Mouse (Mus musculus) limb, embryonic 13.5 days (tissue): ENCODE data around the gene Rimbp2. TPM values are rescaled to one million over a fixed set of nuclear protein-coding genes. Genes with fewer than 3 reads are reported as not detected.

ENCODE experiments used
- ATAC-seq: fragments of 200-750 bp; cut with Nextera tagmentation; 2 replicates; pipeline ENCODE4 v1.8.0; 2017; ENCODE audit warnings: low read depth, moderate number of reproducible peaks, moderate TSS enrichment; ENCODE audit not compliant: low FRiP score
- H3K27ac ChIP-seq: fragments of 300-500 bp; sonication (generic); 2 replicates; pipeline ENCODE4 v1.5.1; 2015; ENCODE audit warnings: inconsistent platforms, mild to moderate bottlenecking, moderate library complexity
- H3K27me3 ChIP-seq: fragments of 300-500 bp; sonication (generic); 2 replicates; pipeline ENCODE4 v1.6.1; 2015; ENCODE audit warnings: mild to moderate bottlenecking, inconsistent platforms
- H3K36me3 ChIP-seq: fragments of 300-500 bp; sonication (generic); 2 replicates; pipeline ENCODE4 v1.6.1; 2015; ENCODE audit warnings: inconsistent platforms, mild to moderate bottlenecking, moderate library complexity
- H3K4me1 ChIP-seq: fragments of 300-500 bp; sonication (generic); 2 replicates; pipeline ENCODE4 v1.6.1; 2015; ENCODE audit warnings: inconsistent platforms
- H3K4me2 ChIP-seq: fragments of 300-500 bp; sonication (generic); replicated peaks from 2 replicates; pipeline ENCODE4 v1.6.1; 2015; ENCODE audit warnings: inconsistent platforms, mild to moderate bottlenecking, moderate library complexity
- H3K4me3 ChIP-seq: fragments of 300-500 bp; sonication (generic); 2 replicates; pipeline ENCODE4 v1.5.1; 2015; ENCODE audit warnings: moderate library complexity, mild to moderate bottlenecking, inconsistent platforms
- H3K9ac ChIP-seq: fragments of 300-500 bp; sonication (generic); 2 replicates; pipeline ENCODE4 v1.6.1; 2015; ENCODE audit warnings: mild to moderate bottlenecking, inconsistent platforms
- H3K9me3 ChIP-seq: fragments of 300-500 bp; sonication (generic); 2 replicates; pipeline ENCODE4 v1.6.1; 2016; ENCODE audit warnings: inconsistent platforms
- WGBS: fragments of 180-500 bp; shearing (Covaris S2); methylation state at CpG from one replicate; pipeline ENCODE4 v1.1.7; 2015; 5-methylcytosine and 5-hydroxymethylcytosine counted together
- polyA plus RNA-seq: library from polyadenylated mRNA; unstranded; fragments of >200 nt; fragmentation: Nextera tagmentation; extraction: Ambion mirVana; gene quantifications from 2 replicates; pipeline ENCODE4 v1.2.1, GENCODE M21; 2015

Rimbp2 gene
- polyA plus RNA-seq, 1 experiment from 2014 or later: 0.04 TPM

DNA sequence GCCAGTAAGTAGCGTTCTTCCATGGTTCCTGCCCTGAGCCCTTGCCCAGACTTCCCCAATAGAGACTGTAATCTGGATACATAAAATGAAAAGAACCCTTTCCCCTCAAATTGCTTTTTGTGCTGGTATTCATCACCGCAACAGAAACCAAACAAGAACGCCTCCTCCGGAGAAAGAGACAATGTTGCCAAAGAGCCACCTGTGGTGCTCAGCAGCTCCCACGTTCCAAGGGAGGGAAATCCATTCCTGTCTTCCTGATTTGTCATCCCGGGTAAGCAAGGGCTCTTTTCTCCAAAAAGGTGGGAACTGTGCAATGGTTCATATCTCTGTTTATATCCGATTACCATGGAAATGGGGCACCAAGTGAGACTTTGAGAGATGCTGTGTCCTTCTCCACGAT is 119.2 kb downstream of the Rimbp2 start:
- Histone ChIP-seq H3K27ac (no peak overlapping the region), H3K9ac (no peak overlapping the region), H3K36me3 (no peaks in the 10 kb centered on the region), H3K4me2 (no peak overlapping the region), H3K27me3 (no peaks in the 10 kb centered on the region), H3K4me1 (no peaks in the 10 kb centered on the region), H3K4me3 (no peak overlapping the region), H3K9me3 (no peaks in the 10 kb centered on the region)
- no peak for ATAC-seq
- 79% methylated on average over 8 of the region's 8 CpGs for WGBS

DNA sequence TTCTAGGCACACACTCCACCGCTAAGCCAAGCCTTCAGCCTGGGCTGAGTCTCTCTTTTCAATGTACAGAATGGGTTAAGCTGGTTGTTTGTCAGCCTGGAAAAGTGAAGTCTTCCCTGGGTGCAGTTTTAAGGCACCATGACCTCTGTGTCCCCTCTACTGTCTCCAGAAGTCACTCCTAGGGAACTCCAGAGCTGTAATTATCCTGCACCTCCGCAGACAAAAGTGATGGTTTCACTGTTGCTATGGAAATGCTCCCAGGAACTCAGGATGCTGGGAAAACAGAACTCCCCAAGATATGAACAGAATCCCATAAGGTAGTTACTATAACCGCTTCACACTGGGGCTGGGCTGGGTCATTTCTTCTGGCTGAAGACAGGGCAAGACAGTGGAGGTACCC is 130.4 kb downstream of the Rimbp2 start:
- Histone ChIP-seq H3K27me3 (peaks cover 4% of the 10 kb centered on the region; the same call in 1 of the 2 replicates), H3K4me3 (no peak overlapping the region), H3K9me3 (no peaks in the 10 kb centered on the region), H3K27ac (no peak overlapping the region), H3K9ac (no peak overlapping the region), H3K36me3 (no peaks in the 10 kb centered on the region), H3K4me1 (no peaks in the 10 kb centered on the region), H3K4me2 (no peak overlapping the region)
- WGBS: 77% methylated on average over 3 of the region's 3 CpGs
- no peak for ATAC-seq

DNA sequence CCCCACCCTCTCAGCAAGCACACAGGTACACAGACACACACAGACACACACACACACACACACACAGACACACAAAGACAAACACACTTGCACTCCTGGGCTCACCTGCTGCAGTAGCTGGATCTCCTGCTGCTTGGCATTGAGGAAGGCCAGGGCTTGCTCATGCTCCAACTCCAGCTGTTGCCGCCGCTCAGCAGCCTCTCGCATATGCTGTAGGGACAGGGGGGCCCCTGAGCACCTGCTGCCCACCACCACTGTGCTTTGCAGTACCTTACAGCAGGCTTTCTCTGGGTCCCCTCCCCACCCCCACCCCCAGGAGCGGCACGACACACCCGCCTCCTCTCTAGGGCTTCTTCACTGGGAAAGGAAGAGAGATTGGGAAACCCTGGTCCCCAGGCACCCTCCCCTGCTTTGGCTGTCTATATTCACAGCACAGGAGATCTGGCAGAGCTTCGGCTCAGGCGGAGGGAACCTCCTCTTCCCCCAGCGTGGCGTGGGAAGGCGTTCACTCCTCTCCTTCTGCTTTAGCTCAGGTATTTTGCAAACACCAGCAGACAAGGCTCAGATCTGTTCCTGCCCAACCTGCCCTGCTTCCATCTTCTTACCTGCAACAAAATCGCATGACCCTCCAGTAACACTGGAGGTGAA is 133.5 kb downstream of the Rimbp2 start:
- ATAC-seq: peak; percentile 24; the same call in 1 of the 2 replicates
- 41% methylated on average over 12 of the region's 12 CpGs for WGBS

DNA sequence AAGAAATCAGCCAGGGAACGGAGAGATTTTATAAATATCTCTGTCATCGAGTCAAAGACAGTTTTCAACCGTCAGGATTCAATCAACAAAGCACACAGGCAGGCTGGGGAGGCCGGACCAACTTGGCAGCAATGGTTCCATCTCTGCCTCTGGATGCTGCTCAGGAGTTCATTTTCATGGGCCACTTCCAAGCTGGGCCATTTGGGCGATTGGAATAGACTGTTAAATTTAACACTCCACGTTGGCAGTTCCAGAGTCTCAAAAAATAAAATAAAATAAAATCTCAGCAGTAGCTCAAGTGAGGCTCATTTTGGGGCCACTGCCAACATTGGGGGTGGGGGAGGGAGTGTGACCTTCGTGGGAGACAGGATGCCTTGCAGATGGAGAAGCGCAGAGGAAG is 137.7 kb downstream of the Rimbp2 start:
- H3K27ac ChIP-seq: no peak overlapping the region
- H3K36me3 ChIP-seq: no peaks in the 10 kb centered on the region
- peaks cover 8% of the 10 kb centered on the region; the same call in 1 of the 2 replicates for H3K27me3 ChIP-seq
- ATAC-seq: no peak
- no peaks in the 10 kb centered on the region for H3K9me3 ChIP-seq
- no peaks in the 10 kb centered on the region for H3K4me1 ChIP-seq
- 58% methylated on average over 8 of the region's 8 CpGs for WGBS
- H3K4me3 ChIP-seq: no peak overlapping the region
- H3K4me2 ChIP-seq: no peak overlapping the region
- no peak overlapping the region for H3K9ac ChIP-seq

More for the DNA sequence above, 133.5 kb downstream of the Rimbp2 start:
- Histone ChIP-seq H3K9ac (no peak overlapping the region), H3K4me2 (no peak overlapping the region), H3K27ac (no peak overlapping the region), H3K4me3 (no peak overlapping the region), H3K9me3 (no peaks in the 10 kb centered on the region), H3K36me3 (no peaks in the 10 kb centered on the region), H3K27me3 (peaks cover 4% of the 10 kb centered on the region; the same call in 1 of the 2 replicates), H3K4me1 (no peaks in the 10 kb centered on the region)

DNA sequence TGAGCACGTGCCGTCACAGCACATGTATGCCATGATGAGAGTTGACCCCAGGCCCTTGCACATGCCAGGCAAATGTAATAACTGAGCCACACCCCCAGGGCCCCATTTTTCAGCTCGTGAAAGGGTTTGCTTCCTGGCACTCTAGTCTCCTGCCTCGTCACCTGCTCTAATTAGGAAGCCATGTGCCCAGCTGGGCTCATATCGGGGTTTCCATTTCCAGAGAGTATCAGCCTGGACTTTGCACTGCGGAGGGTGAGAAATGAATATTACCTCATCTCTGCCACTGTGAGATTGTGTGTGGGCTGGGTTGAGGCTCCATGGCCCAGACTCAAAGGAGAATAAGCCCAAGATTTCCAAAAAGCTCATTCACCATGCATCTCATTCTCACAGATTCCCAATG is 138.2 kb downstream of the Rimbp2 start:
- H3K9me3 ChIP-seq: no peaks in the 10 kb centered on the region
- no peak overlapping the region for H3K9ac ChIP-seq
- ATAC-seq: no peak
- H3K36me3 ChIP-seq: no peaks in the 10 kb centered on the region
- no peak overlapping the region for H3K4me3 ChIP-seq
- H3K4me1 ChIP-seq: no peaks in the 10 kb centered on the region
- peaks cover 8% of the 10 kb centered on the region; the same call in 1 of the 2 replicates for H3K27me3 ChIP-seq
- no peak overlapping the region for H3K27ac ChIP-seq
- WGBS: 35% methylated on average over 6 of the region's 6 CpGs
- no peak overlapping the region for H3K4me2 ChIP-seq

DNA sequence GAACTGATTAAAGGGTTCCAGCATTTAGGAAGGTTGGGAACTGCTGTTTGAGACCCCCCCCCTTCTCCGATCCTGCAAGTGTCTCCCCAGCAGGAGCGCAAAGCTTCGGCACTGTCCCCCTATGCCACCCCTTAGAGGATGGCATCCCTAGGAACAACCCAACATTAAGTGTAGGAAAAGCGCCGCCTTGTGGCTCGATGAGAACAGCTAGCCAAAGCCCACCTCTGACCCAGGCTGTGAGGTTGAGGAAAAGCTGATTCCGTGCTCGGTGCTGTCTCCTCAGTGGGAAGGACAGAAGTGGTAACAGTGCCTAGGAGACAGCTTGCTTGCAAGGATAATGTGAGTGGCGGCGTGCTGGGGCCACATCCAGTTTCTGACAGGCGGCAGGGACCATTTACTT is 140.2 kb downstream of the Rimbp2 start:
- Histone ChIP-seq H3K4me1 (no peaks in the 10 kb centered on the region), H3K4me3 (no peak overlapping the region), H3K4me2 (no peak overlapping the region), H3K27ac (no peak overlapping the region), H3K36me3 (no peaks in the 10 kb centered on the region), H3K9me3 (no peaks in the 10 kb centered on the region), H3K27me3 (0 out of 2 replicates have a peak, but pooled peaks cover 3% of the 10 kb centered on the region), H3K9ac (no peak overlapping the region)
- no peak for ATAC-seq
- 28% methylated on average over 11 of the region's 11 CpGs for WGBS

DNA sequence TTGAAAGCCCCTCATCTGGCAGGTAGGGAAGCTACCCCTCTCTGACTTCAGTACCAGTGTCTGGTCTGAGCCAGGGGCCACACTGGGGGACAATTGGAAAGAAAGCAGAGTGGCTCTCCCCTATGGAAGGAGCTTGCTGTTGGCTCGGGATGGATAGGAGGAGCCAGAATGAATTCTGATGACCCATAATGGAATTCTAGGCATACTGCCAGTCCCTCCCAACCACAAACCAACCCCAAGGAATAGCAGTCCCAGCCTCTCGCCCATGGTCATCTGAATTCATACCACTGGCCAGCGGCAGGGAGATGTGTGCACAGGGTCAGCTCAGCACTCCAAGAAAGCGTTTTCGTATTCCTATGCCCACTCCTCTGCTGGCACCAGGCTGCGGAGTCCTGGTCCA is 141.9 kb downstream of the Rimbp2 start:
- H3K4me3 ChIP-seq: no peak overlapping the region
- no peaks in the 10 kb centered on the region for H3K9me3 ChIP-seq
- no peak overlapping the region for H3K4me2 ChIP-seq
- no peak for ATAC-seq
- no peaks in the 10 kb centered on the region for H3K36me3 ChIP-seq
- H3K27me3 ChIP-seq: 0 out of 2 replicates have a peak, but pooled peaks cover 3% of the 10 kb centered on the region
- H3K4me1 ChIP-seq: no peaks in the 10 kb centered on the region
- WGBS: 77% methylated on average over 6 of the region's 6 CpGs
- H3K27ac ChIP-seq: no peak overlapping the region
- no peak overlapping the region for H3K9ac ChIP-seq

DNA sequence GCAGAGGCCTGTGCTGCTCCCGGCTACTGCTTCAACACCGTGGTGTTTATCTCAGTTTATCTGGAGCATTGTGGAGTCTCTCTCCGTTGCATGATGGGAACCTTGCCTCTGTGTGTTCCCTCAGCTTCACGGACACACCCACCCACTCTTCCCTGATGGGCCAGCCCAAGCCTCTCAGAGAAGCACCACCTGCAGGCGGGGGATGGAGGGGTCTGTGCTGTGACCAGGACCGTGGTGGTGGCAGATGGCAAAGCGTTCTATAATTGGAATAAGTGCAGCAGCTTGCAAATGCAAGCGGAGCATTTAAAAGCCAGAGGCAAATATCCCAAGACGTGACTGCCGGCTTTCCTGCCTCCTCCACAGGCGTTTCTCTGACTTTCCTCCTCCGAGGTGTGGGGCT is 143.3 kb downstream of the Rimbp2 start:
- Histone ChIP-seq H3K4me3 (no peak overlapping the region), H3K9ac (no peak overlapping the region), H3K9me3 (0 out of 2 replicates have a peak, but pooled peaks cover 2% of the 10 kb centered on the region), H3K27ac (no peak overlapping the region), H3K36me3 (no peaks in the 10 kb centered on the region), H3K27me3 (0 out of 2 replicates have a peak, but pooled peaks cover 3% of the 10 kb centered on the region), H3K4me2 (no peak overlapping the region), H3K4me1 (no peaks in the 10 kb centered on the region)
- no peak for ATAC-seq
- 61% methylated on average over 12 of the region's 12 CpGs for WGBS

DNA sequence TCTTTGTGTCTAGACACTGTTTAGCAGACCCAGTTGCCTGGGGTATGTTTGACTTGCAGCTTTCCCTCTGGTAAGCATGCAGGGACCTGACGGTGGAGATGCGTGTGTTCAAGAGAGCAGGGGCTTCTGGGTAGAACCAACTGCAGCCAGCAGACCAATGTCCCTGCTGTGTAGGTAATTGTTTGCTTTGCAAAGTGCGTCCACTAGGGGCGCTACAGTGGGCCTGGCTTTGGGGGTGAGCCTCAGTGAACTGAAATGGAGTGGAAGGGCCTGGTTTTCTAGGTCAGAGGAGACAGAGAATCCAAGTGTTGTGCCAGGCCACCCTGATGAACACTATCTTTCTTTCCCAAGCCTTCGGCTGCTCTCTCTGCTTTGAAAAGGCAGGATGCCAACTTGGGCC is 143.9 kb downstream of the Rimbp2 start:
- 44% methylated on average over 5 of the region's 5 CpGs for WGBS
- Histone ChIP-seq H3K27me3 (0 out of 2 replicates have a peak, but pooled peaks cover 3% of the 10 kb centered on the region), H3K9ac (no peak overlapping the region), H3K4me3 (no peak overlapping the region), H3K36me3 (no peaks in the 10 kb centered on the region), H3K27ac (no peak overlapping the region), H3K9me3 (0 out of 2 replicates have a peak, but pooled peaks cover 5% of the 10 kb centered on the region), H3K4me1 (no peaks in the 10 kb centered on the region), H3K4me2 (no peak overlapping the region)
- ATAC-seq: no peak

DNA sequence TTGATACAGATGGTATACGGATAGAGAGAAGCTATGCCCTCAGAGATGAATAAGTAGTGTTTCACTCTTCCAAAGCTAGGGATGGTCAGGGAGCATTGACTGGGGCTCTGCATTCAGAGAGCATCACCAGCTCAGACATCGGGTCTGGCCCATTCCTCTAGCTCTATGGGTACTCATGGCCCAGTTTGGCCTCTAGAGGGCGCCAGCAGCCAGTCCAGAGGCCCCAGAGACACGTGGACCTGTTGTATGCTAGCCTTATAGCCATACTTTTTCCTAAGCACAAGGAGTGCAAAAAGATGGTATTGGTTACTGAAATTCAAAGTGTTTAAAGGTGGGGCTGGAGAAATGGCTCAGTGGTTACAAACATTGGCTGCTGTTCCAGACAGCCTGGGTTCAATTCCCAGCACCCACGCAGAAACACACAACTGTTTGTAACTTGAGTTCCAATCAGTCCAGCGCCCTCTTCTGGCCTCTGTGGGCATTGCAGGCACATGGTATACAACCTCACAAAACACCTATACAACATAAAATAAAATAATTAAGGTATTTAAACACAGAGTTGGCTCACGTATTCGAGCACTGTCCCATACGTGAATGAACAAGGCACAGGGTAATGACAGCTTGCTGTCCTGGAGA is 144.6 kb downstream of the Rimbp2 start:
- WGBS: 60% methylated on average over 9 of the region's 9 CpGs
- no peak for ATAC-seq
- no peaks in the 10 kb centered on the region for H3K36me3 ChIP-seq

DNA sequence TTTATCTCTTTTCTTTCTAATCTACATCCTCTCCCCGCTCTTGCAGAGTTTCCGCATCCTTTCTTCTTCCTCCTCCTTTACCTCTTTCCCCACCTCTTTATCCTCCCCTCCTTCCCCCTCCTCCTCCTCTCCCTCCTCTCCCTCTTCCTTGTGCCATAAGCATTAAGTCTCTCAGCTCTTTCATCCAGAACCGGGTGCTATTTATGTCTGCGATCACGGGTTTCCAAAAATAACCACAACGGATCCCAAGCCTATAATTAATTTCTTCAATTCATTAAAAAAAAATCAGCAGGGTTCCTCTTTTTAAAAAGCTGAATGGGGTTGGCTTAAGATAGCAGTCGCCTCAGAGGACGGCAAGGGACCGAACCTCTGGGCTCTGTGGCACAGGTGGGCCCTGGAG is 145.9 kb downstream of the Rimbp2 start:
- Histone ChIP-seq H3K9ac (no peak overlapping the region), H3K36me3 (no peaks in the 10 kb centered on the region), H3K9me3 (0 out of 2 replicates have a peak, but pooled peaks cover 5% of the 10 kb centered on the region), H3K27ac (no peak overlapping the region), H3K27me3 (0 out of 2 replicates have a peak, but pooled peaks cover 3% of the 10 kb centered on the region), H3K4me1 (no peaks in the 10 kb centered on the region), H3K4me3 (no peak overlapping the region), H3K4me2 (no peak overlapping the region)
- WGBS: 83% methylated on average over 9 of the region's 9 CpGs
- no peak for ATAC-seq

More for the DNA sequence above, 144.6 kb downstream of the Rimbp2 start:
- Histone ChIP-seq H3K27me3 (0 out of 2 replicates have a peak, but pooled peaks cover 3% of the 10 kb centered on the region), H3K4me3 (no peak overlapping the region), H3K27ac (no peak overlapping the region), H3K9me3 (0 out of 2 replicates have a peak, but pooled peaks cover 5% of the 10 kb centered on the region), H3K4me1 (no peaks in the 10 kb centered on the region), H3K4me2 (no peak overlapping the region), H3K9ac (no peak overlapping the region)

DNA sequence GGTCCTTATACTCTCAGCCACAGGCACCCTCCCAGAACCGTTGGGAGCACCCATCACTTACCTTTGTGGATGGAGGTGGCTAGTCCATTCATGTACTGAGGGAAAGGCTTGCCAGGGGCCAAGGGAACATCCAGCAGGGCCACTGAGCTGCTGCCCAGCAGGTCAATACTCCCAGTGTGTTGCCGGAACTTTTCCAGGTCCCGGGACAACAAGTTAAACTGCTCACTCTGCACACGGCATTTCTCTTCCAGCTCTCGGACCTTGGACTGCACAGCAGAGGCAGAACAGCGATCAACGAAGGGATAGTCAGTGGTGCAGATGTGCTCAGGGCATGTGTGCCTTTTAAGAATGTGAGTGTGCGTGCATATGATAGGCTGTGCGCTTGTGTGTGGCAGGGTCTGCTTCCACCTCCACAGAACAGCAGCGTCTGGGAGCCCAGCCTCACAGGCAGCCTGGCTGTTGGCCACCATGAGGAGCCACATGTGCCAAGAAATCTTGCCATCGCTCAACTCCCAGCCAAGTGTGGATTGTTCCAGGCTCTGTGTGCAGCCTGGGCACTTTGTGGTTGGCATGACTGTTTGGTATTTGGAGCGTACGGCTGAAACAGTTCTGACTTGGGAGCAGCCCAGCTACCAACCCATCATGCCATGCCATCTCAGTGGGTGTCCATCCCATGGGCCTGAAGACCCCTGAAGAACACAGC is 146.8 kb downstream of the Rimbp2 start:
- no peak overlapping the region for H3K4me2 ChIP-seq
- 83% methylated on average over 13 of the region's 13 CpGs for WGBS
- H3K4me3 ChIP-seq: no peak overlapping the region

More for the DNA sequence above, 146.8 kb downstream of the Rimbp2 start:
- H3K9me3 ChIP-seq: 0 out of 2 replicates have a peak, but pooled peaks cover 5% of the 10 kb centered on the region
- H3K36me3 ChIP-seq: no peaks in the 10 kb centered on the region
- no peaks in the 10 kb centered on the region for H3K27me3 ChIP-seq
- no peaks in the 10 kb centered on the region for H3K4me1 ChIP-seq
- no peak overlapping the region for H3K27ac ChIP-seq
- ATAC-seq: no peak
- no peak overlapping the region for H3K9ac ChIP-seq
